Comparison of ENCODE assay signal across 2 mouse cellular contexts in the genomic region with DNA sequence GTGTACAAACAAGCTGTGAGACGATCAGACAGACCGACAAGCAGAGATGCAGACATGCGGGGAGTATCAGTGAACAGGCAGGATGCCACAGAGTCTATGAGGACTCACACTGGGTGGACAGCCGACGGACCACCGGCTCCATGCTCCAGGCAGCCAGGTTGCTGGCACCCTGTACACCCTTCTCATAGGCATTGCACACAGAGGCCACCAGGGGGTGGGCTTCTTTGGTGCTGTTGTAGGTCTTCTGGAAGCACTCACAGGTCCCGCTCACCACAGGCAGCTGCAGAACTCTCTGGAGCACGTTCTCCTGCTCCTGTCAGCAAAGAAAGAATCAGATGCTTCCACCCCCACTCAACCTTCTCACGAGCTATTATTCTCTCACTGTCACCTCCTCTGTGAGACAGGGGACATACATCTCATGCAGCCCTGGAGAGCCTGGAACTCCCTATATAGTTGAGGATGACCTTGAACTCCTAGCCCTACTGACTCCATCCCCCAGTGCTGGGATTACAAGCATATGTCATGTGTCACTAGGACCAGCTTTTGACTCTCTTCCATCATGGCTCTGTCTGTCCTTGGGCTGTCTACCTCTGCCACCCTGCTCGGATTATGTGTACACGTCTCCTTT.
TF ChIP-seq lines count a peak whose summit lies in the region.

No protein-coding gene starts in this region.

TF ChIP-seq in C2C12, 6 proteins besides CTCF, POLR2A, EP300 and RAD21:
- no peak for TF ChIP-seq CEBPB (IDR thresholded peaks at IDR 0.05; ENCODE audit: low read depth)
- TF ChIP-seq MYOG (IDR thresholded peaks at IDR 0.05; ENCODE audit: control insufficient read depth, extremely low read depth, insufficient read length), result no peak
- TF ChIP-seq MAX (IDR thresholded peaks at IDR 0.05), result no peak
- no peak for TF ChIP-seq FOSL1 (IDR thresholded peaks at IDR 0.05; ENCODE audit: insufficient read depth, low read length, poor library complexity, severe bottlenecking)
- no peak for TF ChIP-seq USF1 (IDR thresholded peaks at IDR 0.05; ENCODE audit: low read depth)
- TF ChIP-seq MYOD1 (IDR thresholded peaks at IDR 0.05; ENCODE audit: control insufficient read depth, insufficient read length, low read depth), result no peak

TF ChIP-seq in MEL, 35 proteins besides CTCF, POLR2A, EP300 and RAD21:
- TF ChIP-seq MAX (IDR thresholded peaks at IDR 0.05; ENCODE audit: low read length) (no peak), SIN3A (IDR thresholded peaks at IDR 0.05; ENCODE audit: low read length) (no peak), TAL1 (IDR thresholded peaks at IDR 0.05; ENCODE audit: low read length) (no peak), JUND (IDR thresholded peaks at IDR 0.05; ENCODE audit: low read depth, low read length) (no peak), SMC3 (IDR thresholded peaks at IDR 0.05; ENCODE audit: low read depth, low read length) (peak; percentile 47), ZMIZ1 (IDR thresholded peaks at IDR 0.05; ENCODE audit: low read depth, low read length) (no peak), POLR2AphosphoS2 (IDR thresholded peaks at IDR 0.05; ENCODE audit: low read length) (no peak)
